Mouse (Mus musculus) thymus, adult 2 months (tissue): ENCODE results near the gene Spaca6.

Experiments used
- CTCF ChIP-seq: fragments of 200-500 bp; IDR thresholded peaks from 2 replicates; pipeline ENCODE4 v1.5.1; 2012; ENCODE audit warnings: mild to moderate bottlenecking, control low read depth, low read length, moderate library complexity, borderline replicate concordance; ENCODE audit not compliant: control insufficient read depth, poor library complexity, insufficient read depth; ENCODE audit errors: extremely low read depth
- POLR2A ChIP-seq: fragments of 200-500 bp; IDR thresholded peaks from 2 replicates; pipeline ENCODE4 v1.6.1; 2012; ENCODE audit warnings: mild to moderate bottlenecking, low read length, control low read depth, moderate library complexity; ENCODE audit not compliant: control insufficient read depth, poor library complexity, insufficient read depth; ENCODE audit errors: extremely low read depth

GRCm38 (mm10) chr17:17862360-17862759, 35.4 kb downstream of the Spaca6 start:
- no peak for TF ChIP-seq CTCF
- no peak for TF ChIP-seq POLR2A
